Mouse (Mus musculus): ENCODE results near the gene Rock2.
A peak's percentile ranks its signal among the peaks of the same experiment; 100 is the strongest.

The Rock2 gene

GRCm38 (mm10) chr12:16894396-16895220 is at the start of gene Rock2:
Gene Rock2 (plus strand): TSS chr12:16894895.
- DNase-seq, result peak; percentile 80

GRCm38 (mm10) chr12:16847204-16847792 is 47.4 kb upstream of the Rock2 start:
- no peak for DNase-seq

- no peak for DNase-seq
These were observed 46.2 kb upstream of the Rock2 start for GRCm38 (mm10) chr12:16848501-16848900.

GRCm38 (mm10) chr12:16849821-16850220 is 44.9 kb upstream of the Rock2 start:
- DNase-seq, result no peak

GRCm38 (mm10) chr12:16850431-16851375 is 44.0 kb upstream of the Rock2 start:
- peak; percentile 85 for DNase-seq

GRCm38 (mm10) chr12:16853431-16854165 is 41.1 kb upstream of the Rock2 start:
- DNase-seq, result no peak

GRCm38 (mm10) chr12:16855632-16856305 is 38.9 kb upstream of the Rock2 start:
- peak; percentile 92 for DNase-seq

GRCm38 (mm10) chr12:16856306-16856679 is 38.4 kb upstream of the Rock2 start:
- DNase-seq, result no peak

- DNase-seq, result no peak
These were observed 36.6 kb upstream of the Rock2 start for GRCm38 (mm10) chr12:16858081-16858480.

GRCm38 (mm10) chr12:16859781-16860180 is 34.9 kb upstream of the Rock2 start:
- DNase-seq, result no peak

GRCm38 (mm10) chr12:16860533-16860932 is 34.2 kb upstream of the Rock2 start:
- DNase-seq, result no peak

GRCm38 (mm10) chr12:16860961-16861360 is 33.7 kb upstream of the Rock2 start:
- DNase-seq, result no peak

GRCm38 (mm10) chr12:16864477-16864876 is 30.2 kb upstream of the Rock2 start:
- no peak for DNase-seq

- DNase-seq, result no peak
These were observed 28.8 kb upstream of the Rock2 start for GRCm38 (mm10) chr12:16865871-16866270.

GRCm38 (mm10) chr12:16866460-16866859 is 28.2 kb upstream of the Rock2 start:
- DNase-seq, result no peak

GRCm38 (mm10) chr12:16867306-16867705 is 27.4 kb upstream of the Rock2 start:
- DNase-seq, result no peak

GRCm38 (mm10) chr12:16868618-16869017 is 26.1 kb upstream of the Rock2 start:
- DNase-seq, result no peak

GRCm38 (mm10) chr12:16869091-16869778 is 25.5 kb upstream of the Rock2 start:
- DNase-seq, result no peak

- DNase-seq, result no peak
These were observed 24.8 kb upstream of the Rock2 start for GRCm38 (mm10) chr12:16869870-16870404.

GRCm38 (mm10) chr12:16870405-16871068 is 24.2 kb upstream of the Rock2 start:
- DNase-seq, result no peak

- no peak for DNase-seq
These were observed 22.7 kb upstream of the Rock2 start for GRCm38 (mm10) chr12:16872006-16872405.

Data from layer of hippocampus, adult 9-11 months (tissue).